Mouse (Mus musculus): Measurements from ENCODE around the gene Gnat2. TPM values are rescaled to one million over a fixed set of nuclear protein-coding genes. Genes with fewer than 3 reads are reported as not detected.

Gene Gnat2
- polyA plus RNA-seq, 1 experiment = 3.2 TPM

DNA sequence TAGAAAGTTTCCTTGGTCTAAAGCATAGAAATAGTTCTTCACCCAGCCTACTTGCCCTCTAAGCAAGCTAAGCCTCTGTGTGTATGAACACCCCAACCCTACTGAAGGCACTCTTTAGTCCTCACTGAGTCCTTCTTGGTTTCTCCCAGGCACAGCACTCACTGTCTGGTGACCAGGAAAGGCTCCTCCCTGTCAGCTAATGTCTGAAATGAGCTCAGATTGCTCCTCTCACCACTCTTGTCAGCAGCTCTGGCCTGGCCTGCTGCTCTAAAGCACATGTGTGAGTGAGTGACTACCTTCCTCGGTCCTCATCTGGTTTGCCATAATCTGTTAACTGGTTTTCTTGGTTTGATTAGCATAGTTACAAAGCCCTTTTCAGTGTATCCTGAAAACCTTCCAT, 39.2 kb downstream of the Gnat2 start:
- H3K9ac ChIP-seq (ENCODE audit: low read depth, poor library complexity, severe bottlenecking) = no peak overlapping the region
- no peak overlapping the region for H3K4me3 ChIP-seq (ENCODE audit: low read depth, low read length)
- TF ChIP-seq EP300 (IDR thresholded peaks at IDR 0.05; ENCODE audit: insufficient read depth, low read depth, low read length) (no peak), POLR2A (IDR thresholded peaks at IDR 0.05; ENCODE audit: insufficient read depth, low read length) (no peak), CTCF (IDR thresholded peaks at IDR 0.05; ENCODE audit: low read depth, low read length) (no peak)
- no peaks in the 10 kb centered on the region for H3K27me3 ChIP-seq (ENCODE audit: control insufficient read depth, insufficient read depth, low read length, poor library complexity, severe bottlenecking)
- no peaks in the 10 kb centered on the region for H3K9me3 ChIP-seq (replicated peaks; ENCODE audit: control insufficient read depth, insufficient read depth, low read length, poor library complexity, severe bottlenecking)
- H3K27ac ChIP-seq (ENCODE audit: insufficient read depth, low read length) = no peak overlapping the region
- no peaks in the 10 kb centered on the region for H3K36me3 ChIP-seq (ENCODE audit: control insufficient read depth, insufficient read depth, low read length, poor library complexity, severe bottlenecking)
- no peaks in the 10 kb centered on the region for H3K4me1 ChIP-seq (ENCODE audit: control insufficient read depth, insufficient read depth, low read length)

- H3K27me3 ChIP-seq (ENCODE audit: control insufficient read depth, insufficient read depth, low read length, poor library complexity, severe bottlenecking) = no peaks in the 10 kb centered on the region
- no peak for TF ChIP-seq CTCF (IDR thresholded peaks at IDR 0.05; ENCODE audit: low read depth, low read length)
- no peak for TF ChIP-seq POLR2A (IDR thresholded peaks at IDR 0.05; ENCODE audit: insufficient read depth, low read length)
- TF ChIP-seq EP300 (IDR thresholded peaks at IDR 0.05; ENCODE audit: insufficient read depth, low read depth, low read length) = no peak
- no peak overlapping the region for H3K4me3 ChIP-seq (ENCODE audit: low read depth, low read length)
- no peaks in the 10 kb centered on the region for H3K4me1 ChIP-seq (ENCODE audit: control insufficient read depth, insufficient read depth, low read length)
- H3K27ac ChIP-seq (ENCODE audit: insufficient read depth, low read length) = no peak overlapping the region
- H3K36me3 ChIP-seq (ENCODE audit: control insufficient read depth, insufficient read depth, low read length, poor library complexity, severe bottlenecking) = no peaks in the 10 kb centered on the region
- no peak overlapping the region for H3K9ac ChIP-seq (ENCODE audit: low read depth, poor library complexity, severe bottlenecking)
- no peaks in the 10 kb centered on the region for H3K9me3 ChIP-seq (replicated peaks; ENCODE audit: control insufficient read depth, insufficient read depth, low read length, poor library complexity, severe bottlenecking)
Observed at GRCm38 (mm10) chr3:108132484-108132883, 39.9 kb downstream of the Gnat2 start.

DNA sequence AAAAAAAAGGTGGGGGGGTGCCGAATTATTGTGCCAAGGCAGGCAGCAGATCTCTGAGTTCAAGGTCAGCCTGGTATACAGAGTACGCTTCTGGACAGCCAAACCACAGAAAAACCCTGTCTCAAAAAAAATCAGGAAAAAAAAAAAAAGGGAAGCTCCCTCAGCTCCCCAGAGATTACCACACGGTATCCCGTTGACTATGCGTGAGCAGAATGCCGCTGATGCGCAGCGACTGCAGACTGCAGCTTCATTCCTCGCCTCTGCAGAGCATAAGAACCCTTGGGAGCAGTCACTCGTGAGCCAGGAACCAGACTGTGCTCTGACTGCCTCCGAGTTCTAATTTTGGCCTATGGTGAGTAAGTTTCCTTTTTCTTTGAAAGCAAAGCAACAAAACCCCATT, 42.1 kb downstream of the Gnat2 start:
- H3K4me1 ChIP-seq (ENCODE audit: control insufficient read depth, insufficient read depth, low read length) = no peaks in the 10 kb centered on the region
- no peak overlapping the region for H3K27ac ChIP-seq (ENCODE audit: insufficient read depth, low read length)
- H3K4me3 ChIP-seq (ENCODE audit: low read depth, low read length) = no peak overlapping the region
- no peaks in the 10 kb centered on the region for H3K27me3 ChIP-seq (ENCODE audit: control insufficient read depth, insufficient read depth, low read length, poor library complexity, severe bottlenecking)
- TF ChIP-seq EP300 (IDR thresholded peaks at IDR 0.05; ENCODE audit: insufficient read depth, low read depth, low read length) (no peak), CTCF (IDR thresholded peaks at IDR 0.05; ENCODE audit: low read depth, low read length) (no peak), POLR2A (IDR thresholded peaks at IDR 0.05; ENCODE audit: insufficient read depth, low read length) (no peak)
- no peaks in the 10 kb centered on the region for H3K36me3 ChIP-seq (ENCODE audit: control insufficient read depth, insufficient read depth, low read length, poor library complexity, severe bottlenecking)
- no peaks in the 10 kb centered on the region for H3K9me3 ChIP-seq (replicated peaks; ENCODE audit: control insufficient read depth, insufficient read depth, low read length, poor library complexity, severe bottlenecking)
- H3K9ac ChIP-seq (ENCODE audit: low read depth, poor library complexity, severe bottlenecking) = no peak overlapping the region

DNA sequence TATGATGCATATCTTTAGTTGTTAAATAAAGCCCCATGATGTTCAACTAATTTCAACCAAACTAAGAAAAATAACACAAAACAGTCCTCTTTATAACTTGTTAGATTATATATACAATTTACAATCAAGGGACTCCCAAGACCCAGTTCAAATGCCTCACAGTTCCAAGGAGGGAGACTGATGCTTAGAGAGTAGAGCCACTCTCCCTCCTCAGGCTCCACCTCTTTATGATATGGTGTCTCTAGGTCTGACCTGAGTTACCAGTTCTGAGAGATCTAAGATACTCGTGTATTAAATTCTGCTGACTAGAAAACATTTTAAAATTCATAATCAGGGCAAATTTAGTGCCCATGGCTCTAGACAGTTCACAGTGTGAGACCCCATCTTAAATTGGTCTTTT, 46.5 kb downstream of the Gnat2 start:
- Histone ChIP-seq H3K36me3 (ENCODE audit: control insufficient read depth, insufficient read depth, low read length, poor library complexity, severe bottlenecking) (peaks cover 3% of the 10 kb centered on the region), H3K27me3 (ENCODE audit: control insufficient read depth, insufficient read depth, low read length, poor library complexity, severe bottlenecking) (no peaks in the 10 kb centered on the region), H3K27ac (ENCODE audit: insufficient read depth, low read length) (no peak overlapping the region), H3K9me3 (replicated peaks; ENCODE audit: control insufficient read depth, insufficient read depth, low read length, poor library complexity, severe bottlenecking) (no peaks in the 10 kb centered on the region), H3K4me1 (ENCODE audit: control insufficient read depth, insufficient read depth, low read length) (no peaks in the 10 kb centered on the region), H3K9ac (ENCODE audit: low read depth, poor library complexity, severe bottlenecking) (no peak overlapping the region), H3K4me3 (ENCODE audit: low read depth, low read length) (no peak overlapping the region)
- no peak for TF ChIP-seq EP300 (IDR thresholded peaks at IDR 0.05; ENCODE audit: insufficient read depth, low read depth, low read length)
- no peak for TF ChIP-seq CTCF (IDR thresholded peaks at IDR 0.05; ENCODE audit: low read depth, low read length)
- TF ChIP-seq POLR2A (IDR thresholded peaks at IDR 0.05; ENCODE audit: insufficient read depth, low read length) = no peak

DNA sequence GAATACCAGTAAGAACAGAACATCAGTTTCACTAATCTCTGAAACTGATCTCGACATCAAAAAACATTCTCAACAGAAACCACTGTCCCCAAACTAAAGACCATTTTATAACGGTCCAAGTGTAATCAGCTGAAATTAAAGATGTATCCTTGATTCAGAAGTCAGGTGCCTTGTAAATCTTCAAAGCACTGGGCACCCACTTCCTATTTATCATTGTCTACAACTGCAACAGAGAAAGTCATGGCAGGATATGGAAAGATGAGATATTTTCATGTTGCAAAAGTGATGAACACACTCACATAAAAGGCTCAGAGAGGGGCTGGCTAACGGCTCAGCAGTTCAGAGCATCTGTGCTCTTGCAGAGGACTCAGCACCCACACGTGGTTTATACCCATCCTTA, 48.2 kb downstream of the Gnat2 start:
- TF ChIP-seq EP300 (IDR thresholded peaks at IDR 0.05; ENCODE audit: insufficient read depth, low read depth, low read length) = no peak
- TF ChIP-seq CTCF (IDR thresholded peaks at IDR 0.05; ENCODE audit: low read depth, low read length) = no peak
- no peak for TF ChIP-seq POLR2A (IDR thresholded peaks at IDR 0.05; ENCODE audit: insufficient read depth, low read length)
- Histone ChIP-seq H3K9me3 (replicated peaks; ENCODE audit: control insufficient read depth, insufficient read depth, low read length, poor library complexity, severe bottlenecking) (no peaks in the 10 kb centered on the region), H3K9ac (ENCODE audit: low read depth, poor library complexity, severe bottlenecking) (no peak overlapping the region), H3K4me3 (ENCODE audit: low read depth, low read length) (no peak overlapping the region), H3K4me1 (ENCODE audit: control insufficient read depth, insufficient read depth, low read length) (no peaks in the 10 kb centered on the region), H3K27ac (ENCODE audit: insufficient read depth, low read length) (no peak overlapping the region), H3K36me3 (ENCODE audit: control insufficient read depth, insufficient read depth, low read length, poor library complexity, severe bottlenecking) (peaks cover 3% of the 10 kb centered on the region), H3K27me3 (ENCODE audit: control insufficient read depth, insufficient read depth, low read length, poor library complexity, severe bottlenecking) (no peaks in the 10 kb centered on the region)

DNA sequence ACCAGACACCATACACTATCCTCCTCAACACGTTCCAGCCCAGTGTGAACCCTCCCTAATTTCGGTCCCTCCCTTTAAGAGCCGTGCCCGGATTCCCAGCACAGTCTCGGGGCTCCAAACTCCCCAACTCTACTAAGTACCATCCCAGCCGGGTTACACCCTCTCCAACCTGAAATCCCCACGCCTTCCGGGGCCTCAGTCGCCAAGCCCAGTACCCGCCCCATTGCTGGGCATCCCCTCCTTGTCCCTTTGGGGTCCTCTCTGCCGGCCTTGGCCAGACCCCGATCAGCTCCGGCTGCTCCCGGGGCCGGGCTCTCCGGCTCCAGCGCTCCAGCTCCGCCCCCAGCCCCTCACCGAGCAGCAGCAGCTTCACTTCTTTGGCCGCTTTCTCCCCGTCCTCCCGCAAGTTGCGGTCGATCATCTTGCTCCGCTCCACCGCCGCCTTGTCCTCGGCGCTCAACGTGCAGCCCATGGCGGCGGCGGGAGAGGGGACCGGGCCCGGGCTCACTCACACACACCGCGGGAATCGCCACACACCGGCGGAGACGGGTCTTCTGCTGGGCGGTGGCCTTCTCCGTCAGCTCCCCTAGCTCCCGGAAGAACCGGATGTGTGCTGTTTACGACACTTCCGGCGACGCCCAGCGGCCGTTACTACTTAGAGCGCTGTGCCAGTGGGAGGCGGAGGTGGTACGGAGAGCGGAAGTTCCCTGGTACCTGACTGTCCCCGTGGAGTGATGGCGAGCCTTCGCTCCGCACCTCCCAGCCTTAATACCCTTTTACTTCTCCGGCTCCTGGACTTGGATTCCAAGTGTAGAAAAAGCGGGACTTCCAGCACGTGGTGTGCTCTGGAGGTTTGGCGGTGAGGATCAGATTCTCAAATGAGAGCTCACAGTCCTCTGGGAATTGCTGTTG, 53.2 kb downstream of the Gnat2 start, which contains the start of gene Gnai3:
Gene Gnai3 (minus strand): TSS at position 613 of the 912 bp plus-strand sequence.
- H3K36me3 ChIP-seq (ENCODE audit: control insufficient read depth, insufficient read depth, low read length, poor library complexity, severe bottlenecking) = peaks cover 3% of the 10 kb centered on the region
- H3K27me3 ChIP-seq (ENCODE audit: control insufficient read depth, insufficient read depth, low read length, poor library complexity, severe bottlenecking) = no peaks in the 10 kb centered on the region
- H3K9ac ChIP-seq (ENCODE audit: low read depth, poor library complexity, severe bottlenecking) = peak within 1 kb of the TSS; percentile 90
- H3K27ac ChIP-seq (ENCODE audit: insufficient read depth, low read length) = peak within 1 kb of the TSS; percentile 12
- TF ChIP-seq EP300 (IDR thresholded peaks at IDR 0.05; ENCODE audit: insufficient read depth, low read depth, low read length) (peak; percentile 70; the same call in 1 of the 2 replicates), CTCF (IDR thresholded peaks at IDR 0.05; ENCODE audit: low read depth, low read length) (no peak), POLR2A (IDR thresholded peaks at IDR 0.05; ENCODE audit: insufficient read depth, low read length) (peak; percentile 96)
- no peaks in the 10 kb centered on the region for H3K9me3 ChIP-seq (replicated peaks; ENCODE audit: control insufficient read depth, insufficient read depth, low read length, poor library complexity, severe bottlenecking)
- H3K4me3 ChIP-seq (ENCODE audit: low read depth, low read length) = peak within 1 kb of the TSS; percentile 97
- no peaks in the 10 kb centered on the region for H3K4me1 ChIP-seq (ENCODE audit: control insufficient read depth, insufficient read depth, low read length)

Measured in ES-Bruce4 (cell line).